Mouse (Mus musculus): ENCODE measurements at regions not wholly inside any gene's neighbourhood (a gene's known extent, or its start where the extent isn't known, plus 50 kb on each side); places are given as distances from the start of the nearest gene placed in this dataset.
"Not testable (repeated sequence)": the region's sequence is repeated elsewhere in the genome, so short reads cannot be mapped to it uniquely, and the experiment has no call there.

DNA sequence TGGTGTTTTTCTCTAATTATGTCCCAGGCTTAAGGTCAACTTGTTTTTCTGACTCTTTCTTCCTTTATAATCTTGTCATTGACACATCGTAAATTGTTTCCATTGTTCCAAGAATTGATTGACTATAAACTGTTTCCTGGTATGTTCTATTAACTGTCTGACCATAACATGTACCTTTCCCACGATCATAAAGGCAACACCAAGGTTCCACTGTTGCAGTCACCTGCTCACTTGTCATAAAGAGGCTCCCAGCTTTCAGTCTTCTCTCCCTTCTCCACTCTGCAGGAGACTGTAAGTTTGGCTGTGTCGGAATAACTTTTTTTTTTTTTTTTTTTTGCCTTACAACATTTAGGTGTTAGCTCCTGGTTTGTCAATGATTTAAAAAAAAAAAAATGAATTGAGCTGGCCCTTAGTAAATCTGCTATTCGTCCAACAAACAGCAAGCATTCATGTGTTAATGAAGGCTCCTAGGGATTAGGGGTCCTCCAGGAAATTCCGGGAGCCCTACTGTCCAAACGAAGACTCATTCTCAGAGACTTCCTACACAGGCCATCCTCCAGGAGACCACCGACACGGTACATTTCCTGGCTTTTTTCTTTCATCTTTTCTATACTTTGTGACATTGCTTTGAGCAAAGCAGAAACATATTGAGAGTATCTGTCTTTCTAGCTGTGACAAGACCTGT is 122.2 kb upstream of the Trim24 start:
- no peak for DNase-seq (ENCODE audit: low spot score)

GRCm38 (mm10) chr6:37749016-37749415 is 121.6 kb upstream of the Trim24 start:
- DNase-seq (ENCODE audit: low spot score): no peak

- no peak for DNase-seq (ENCODE audit: low spot score)
Observed at GRCm38 (mm10) chr6:37750271-37750670, 120.3 kb upstream of the Trim24 start.

- DNase-seq (ENCODE audit: low spot score): no peak
Observed at GRCm38 (mm10) chr6:37751701-37752100, 118.9 kb upstream of the Trim24 start.

DNA sequence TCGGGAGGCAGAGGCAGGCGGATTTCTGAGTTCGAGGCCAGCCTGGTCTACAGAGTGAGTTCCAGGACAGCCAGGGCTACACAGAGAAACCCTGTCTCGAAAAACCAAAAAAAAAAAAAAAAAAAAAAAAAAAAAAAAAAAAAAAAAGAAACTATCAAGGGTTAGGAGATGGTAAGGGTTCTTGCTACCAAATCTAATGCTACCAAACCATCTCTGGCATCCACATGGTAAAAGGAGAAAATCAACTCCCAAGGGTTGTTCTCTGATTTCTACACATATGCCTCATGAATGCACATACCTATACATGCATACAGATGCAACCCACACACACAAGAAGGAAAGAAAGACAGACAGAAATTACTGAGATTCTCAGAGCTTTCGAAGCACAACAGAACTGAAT is 109.6 kb upstream of the Trim24 start:
- not testable (repeated sequence) for DNase-seq (ENCODE audit: low spot score)

- no peak for DNase-seq (ENCODE audit: low spot score)
Observed at GRCm38 (mm10) chr6:37763036-37763435, 107.6 kb upstream of the Trim24 start.

GRCm38 (mm10) chr6:37767690-37768089 is 102.9 kb upstream of the Trim24 start:
- DNase-seq (ENCODE audit: low spot score): no peak

DNA sequence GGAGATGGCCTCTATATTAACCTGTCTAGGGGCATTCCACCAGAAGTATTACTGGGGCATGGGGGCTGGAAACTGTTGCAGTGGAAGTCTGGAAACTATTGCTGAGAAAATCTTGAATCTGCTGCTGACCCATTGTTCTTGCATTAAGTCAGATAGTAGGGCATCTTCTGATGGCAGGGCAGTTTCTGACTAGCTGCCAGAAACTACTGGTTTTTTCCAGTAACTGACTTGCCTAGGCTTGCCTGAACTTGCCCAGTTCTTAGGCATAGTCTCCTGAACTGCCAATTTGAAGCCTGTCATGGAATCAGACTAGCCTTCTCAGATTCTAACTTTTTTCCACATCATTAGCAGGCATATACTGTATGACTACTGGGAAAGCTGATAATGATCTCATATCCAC is 97.3 kb upstream of the Trim24 start:
- DNase-seq (ENCODE audit: low spot score): no peak

DNA sequence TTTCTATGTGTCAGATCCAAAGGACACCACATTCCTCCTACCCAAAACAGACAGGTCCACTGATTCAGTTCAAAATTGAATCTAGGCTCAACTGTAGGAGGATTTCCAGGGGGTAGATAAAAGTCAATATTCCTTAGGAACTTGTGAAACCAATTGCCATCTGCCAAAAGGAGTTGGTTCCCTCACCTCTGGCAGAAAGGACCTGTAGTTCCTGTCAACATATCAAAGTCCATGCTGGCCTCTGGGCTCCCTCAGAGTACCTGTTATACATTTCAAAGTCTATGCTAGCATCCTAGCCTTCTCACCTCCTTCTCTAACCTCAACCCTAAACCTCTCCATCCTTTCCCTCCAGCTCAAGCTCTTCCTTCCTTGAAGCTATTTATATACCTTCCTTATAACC is 95.5 kb upstream of the Trim24 start:
- DNase-seq (ENCODE audit: low spot score): no peak

GRCm38 (mm10) chr6:37779893-37780292 is 90.7 kb upstream of the Trim24 start:
- no peak for DNase-seq (ENCODE audit: low spot score)

DNA sequence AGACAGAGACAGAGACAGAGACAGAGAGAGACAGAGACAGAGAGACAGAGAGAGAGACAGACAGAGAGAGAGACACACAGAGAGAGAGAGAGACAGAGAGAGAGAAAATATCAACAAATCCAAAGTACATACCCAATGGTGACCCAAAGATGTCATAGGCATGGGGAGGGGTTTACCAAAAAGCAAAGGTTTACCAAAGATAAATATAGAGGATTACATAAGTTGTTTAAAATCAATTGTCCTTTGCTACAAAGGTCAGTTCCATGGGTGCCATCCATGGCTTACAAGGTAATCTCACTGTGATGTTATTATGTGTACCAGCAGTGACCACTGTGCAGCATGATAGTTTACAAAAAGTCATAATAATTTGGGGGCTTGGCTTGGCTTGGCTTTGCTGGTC is 88.7 kb upstream of the Trim24 start:
- DNase-seq (ENCODE audit: low spot score): no peak

DNA sequence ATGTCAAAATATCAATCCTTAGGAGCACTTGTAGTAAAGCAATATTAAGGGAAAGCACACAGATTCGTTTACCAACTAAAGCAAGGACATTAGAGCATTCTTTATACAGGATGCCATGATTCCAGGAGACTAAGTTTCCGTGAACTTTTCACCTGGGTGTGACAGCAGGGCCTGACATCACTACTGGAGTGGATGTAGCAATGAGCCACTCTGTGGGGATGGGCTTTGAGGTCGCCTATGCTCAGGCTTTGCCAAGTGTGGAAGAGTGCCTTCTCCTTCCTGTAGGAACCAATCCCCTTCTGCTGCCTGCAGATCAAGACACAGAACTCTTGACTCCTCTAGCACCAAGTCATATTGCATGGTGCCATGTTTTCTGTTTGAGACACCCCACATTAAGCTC is 85.3 kb upstream of the Trim24 start:
- DNase-seq (ENCODE audit: low spot score): not testable (repeated sequence)

- no peak for DNase-seq (ENCODE audit: low spot score)
Observed at GRCm38 (mm10) chr6:37785741-37786140, 84.9 kb upstream of the Trim24 start.

GRCm38 (mm10) chr6:37787858-37788257 is 82.8 kb upstream of the Trim24 start:
- DNase-seq (ENCODE audit: low spot score): not testable (repeated sequence)

- no peak for DNase-seq (ENCODE audit: low spot score)
Observed at GRCm38 (mm10) chr6:37790878-37791277, 79.7 kb upstream of the Trim24 start.

- DNase-seq (ENCODE audit: low spot score): no peak
Observed at GRCm38 (mm10) chr6:37794211-37794610, 76.4 kb upstream of the Trim24 start.

GRCm38 (mm10) chr6:37795001-37795400 is 75.6 kb upstream of the Trim24 start:
- no peak for DNase-seq (ENCODE audit: low spot score)

DNA sequence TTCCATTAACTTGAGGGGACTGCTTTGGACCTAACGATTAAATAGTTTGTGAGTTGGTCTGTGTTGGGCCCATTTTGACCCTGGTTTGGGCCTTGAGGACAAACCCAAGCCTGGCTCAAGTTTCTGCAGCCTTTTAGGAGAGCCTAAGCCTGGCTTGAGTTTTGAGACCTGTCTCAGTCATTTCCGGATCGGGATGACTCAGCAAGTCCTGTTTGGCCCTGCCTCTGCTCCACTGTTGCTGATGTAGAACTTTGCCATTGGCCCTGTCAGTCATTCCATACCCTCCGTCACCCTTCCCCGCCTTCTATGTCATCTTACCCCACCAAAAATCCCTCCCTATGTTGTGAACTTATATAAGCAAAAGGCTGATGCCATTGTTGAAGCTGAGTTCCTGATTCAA is 67.4 kb upstream of the Trim24 start:
- DNase-seq (ENCODE audit: low spot score): no peak

GRCm38 (mm10) chr6:37805896-37806295 is 64.7 kb upstream of the Trim24 start:
- DNase-seq (ENCODE audit: low spot score): not testable (repeated sequence)

DNA sequence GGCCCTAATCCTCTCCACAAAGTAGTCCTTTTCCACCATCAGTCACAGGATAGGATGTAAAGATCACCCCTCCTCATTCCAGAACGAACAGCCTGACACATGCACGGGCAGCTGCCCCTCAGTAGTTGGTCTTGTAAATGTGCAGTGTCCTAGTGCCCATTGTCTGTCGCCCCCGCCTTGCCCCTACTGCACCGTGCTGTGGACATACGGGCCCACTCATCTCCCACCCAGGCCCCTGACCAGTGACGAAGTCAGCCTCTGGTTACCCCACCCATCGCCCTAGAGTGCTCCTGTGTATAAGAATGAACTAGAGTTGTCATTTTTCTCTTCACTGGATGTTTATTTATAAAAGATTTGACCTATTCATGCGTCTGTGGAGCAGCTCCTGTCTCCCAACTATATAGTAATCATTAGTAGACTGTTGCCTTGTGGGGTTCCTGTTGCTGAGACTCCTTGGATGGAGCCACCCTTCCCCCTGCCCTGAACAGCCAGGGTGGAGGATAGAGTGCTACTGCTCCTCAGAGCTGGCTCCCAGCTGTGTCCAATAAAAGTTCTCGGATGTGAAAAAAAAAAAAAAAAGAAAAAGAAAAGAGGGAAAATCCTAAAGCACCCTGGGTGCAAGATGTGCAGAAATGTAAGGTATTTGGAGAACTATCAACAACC is 64.0 kb upstream of the Trim24 start:
- not testable (repeated sequence) for DNase-seq (ENCODE audit: low spot score)

GRCm38 (mm10) chr6:37815218-37815617 is 55.4 kb upstream of the Trim24 start:
- not testable (repeated sequence) for DNase-seq (ENCODE audit: low spot score)

Measured in urinary bladder, postnatal 25 days (tissue).